Mouse (Mus musculus) limb, embryonic 14.5 days (tissue): ENCODE measurements around the gene Morc4. TPM values are rescaled to one million over a fixed set of nuclear protein-coding genes. Genes with fewer than 3 reads are reported as not detected.
A peak's percentile ranks its signal among the peaks of the same experiment; 100 is the strongest.

Source experiments
- ATAC-seq: fragments of 200-750 bp; cut with Nextera tagmentation; 2 replicates; pipeline ENCODE4 v1.8.0; 2017; ENCODE audit warnings: low read depth, moderate number of reproducible peaks, moderate TSS enrichment; ENCODE audit not compliant: low FRiP score
- DNase-seq: peaks from one replicate; pipeline ENCODE4 v3.0.0-alpha.2; 2015; ENCODE audit warnings: low spot score
- H3K27ac ChIP-seq: fragments of 300-500 bp; sonication (generic); replicated peaks from 2 replicates; pipeline ENCODE4 v1.5.1; 2014; ENCODE audit warnings: low read depth, mild to moderate bottlenecking, low read length, moderate library complexity, mixed read lengths
- H3K27me3 ChIP-seq: fragments of 300-500 bp; sonication (generic); 2 replicates; pipeline ENCODE4 v1.6.1; 2014; ENCODE audit warnings: low read length, mixed read lengths; ENCODE audit not compliant: control insufficient read depth, insufficient read depth
- H3K36me3 ChIP-seq: fragments of 300-500 bp; sonication (generic); 2 replicates; pipeline ENCODE4 v1.6.1; 2014; ENCODE audit warnings: mild to moderate bottlenecking, low read length, moderate library complexity, mixed read lengths; ENCODE audit not compliant: control insufficient read depth, insufficient read depth
- H3K4me1 ChIP-seq: fragments of 300-500 bp; sonication (generic); 2 replicates; pipeline ENCODE4 v1.6.1; 2014; ENCODE audit warnings: antibody characterized with exemption, low read length, mixed read lengths; ENCODE audit not compliant: control insufficient read depth, insufficient read depth
- H3K4me2 ChIP-seq: fragments of 300-500 bp; sonication (generic); replicated peaks from 2 replicates; pipeline ENCODE4 v1.6.1; 2014; ENCODE audit warnings: low read depth, mild to moderate bottlenecking, low read length, moderate library complexity; ENCODE audit not compliant: severe bottlenecking
- H3K4me3 ChIP-seq: fragments of 300-500 bp; sonication (generic); replicated peaks from 2 replicates; pipeline ENCODE4 v1.5.1; 2014; ENCODE audit warnings: low read length
- H3K9ac ChIP-seq: fragments of 300-500 bp; sonication (generic); 2 replicates; pipeline ENCODE4 v1.6.1; 2014; ENCODE audit warnings: mild to moderate bottlenecking, low read depth, low read length, moderate library complexity; ENCODE audit not compliant: severe bottlenecking
- H3K9me3 ChIP-seq: fragments of 300-500 bp; sonication (generic); 2 replicates; pipeline ENCODE4 v1.6.1; 2016; ENCODE audit warnings: low read length; ENCODE audit not compliant: control insufficient read depth
- POLR2A ChIP-seq: fragments of 200-500 bp; IDR thresholded peaks from 2 replicates; pipeline ENCODE4 v1.8.0; 2012; ENCODE audit warnings: inconsistent platforms, mild to moderate bottlenecking, moderate library complexity, borderline replicate concordance; ENCODE audit not compliant: insufficient read depth, insufficient read length; ENCODE audit errors: extremely low read depth
- WGBS: fragments of 180-500 bp; shearing (Covaris S2); extraction: QIAGEN DNeasy Blood & Tissue Kit; methylation state at CpG from one replicate; pipeline ENCODE4 v1.1.7; 2014; 5-methylcytosine and 5-hydroxymethylcytosine counted together
- polyA plus RNA-seq, 2 experiments: library from polyadenylated mRNA; depleted of rRNA in 1 of 2; stranded (reverse) in 1 of 2; unstranded in 1 of 2; fragments of >200 nt; fragmentation: Nextera tagmentation in 1 of 2; extraction: Ambion mirVana in 1 of 2; gene quantifications; 2 replicates each; pipeline versions ENCODE4 v1.2.1 to v1.2.3; 2012 to 2014

The Morc4 gene
- polyA plus RNA-seq, 2 experiments: 21.8 to 31.0 TPM

GRCm38 (mm10) chrX:139796037-139796436, 75.4 kb downstream of the Morc4 start:
- Histone ChIP-seq H3K4me3 (no peak overlapping the region), H3K9me3 (no peaks in the 10 kb centered on the region), H3K9ac (no peak overlapping the region), H3K4me2 (no peak overlapping the region), H3K36me3 (no peaks in the 10 kb centered on the region), H3K27ac (no peak overlapping the region), H3K27me3 (no peaks in the 10 kb centered on the region), H3K4me1 (no peaks in the 10 kb centered on the region)
- 88% methylated on average over 6 of the region's 6 CpGs for WGBS
- ATAC-seq (no peak), DNase-seq (no peak)
- TF ChIP-seq POLR2A: no peak

GRCm38 (mm10) chrX:139794072-139794845, 77.2 kb downstream of the Morc4 start:
- Histone ChIP-seq H3K27me3 (no peaks in the 10 kb centered on the region), H3K4me3 (no peak overlapping the region), H3K9ac (no peak overlapping the region), H3K27ac (no peak overlapping the region), H3K36me3 (no peaks in the 10 kb centered on the region), H3K9me3 (no peaks in the 10 kb centered on the region), H3K4me2 (no peak overlapping the region), H3K4me1 (no peaks in the 10 kb centered on the region)
- DNase-seq: no peak
- WGBS: 84% methylated on average over 7 of the region's 7 CpGs
- TF ChIP-seq POLR2A: no peak
- ATAC-seq: no peak

GRCm38 (mm10) chrX:139785764-139786163, 85.7 kb downstream of the Morc4 start:
- no peak overlapping the region for H3K4me2 ChIP-seq
- H3K9ac ChIP-seq: no peak overlapping the region
- no peak overlapping the region for H3K4me3 ChIP-seq
- H3K36me3 ChIP-seq: no peaks in the 10 kb centered on the region
- DNase-seq (no peak), ATAC-seq (no peak)
- no peak for TF ChIP-seq POLR2A
- 38% methylated on average over 1 of the region's 1 CpGs for WGBS
- H3K4me1 ChIP-seq: no peaks in the 10 kb centered on the region
- H3K27ac ChIP-seq: no peak overlapping the region
- H3K27me3 ChIP-seq: no peaks in the 10 kb centered on the region; the same call in 1 of the 2 replicates
- H3K9me3 ChIP-seq: no peaks in the 10 kb centered on the region

GRCm38 (mm10) chrX:139783045-139783422, 88.4 kb downstream of the Morc4 start:
- Histone ChIP-seq H3K9me3 (no peaks in the 10 kb centered on the region), H3K4me1 (no peaks in the 10 kb centered on the region), H3K4me3 (no peak overlapping the region), H3K4me2 (no peak overlapping the region), H3K27me3 (no peaks in the 10 kb centered on the region; the same call in 1 of the 2 replicates), H3K36me3 (no peaks in the 10 kb centered on the region), H3K9ac (no peak overlapping the region), H3K27ac (no peak overlapping the region)
- DNase-seq (peak; percentile 31), ATAC-seq (no peak; the same call in 1 of the 2 replicates)
- no peak for TF ChIP-seq POLR2A
- 58% methylated on average over 3 of the region's 3 CpGs for WGBS

- no peak within 1 kb of the TSS for H3K4me2 ChIP-seq
- no peak for ATAC-seq
- no peaks in the 10 kb centered on the region for H3K9me3 ChIP-seq
- H3K9ac ChIP-seq: no peak within 1 kb of the TSS
- no peak within 1 kb of the TSS for H3K27ac ChIP-seq
- no peak for TF ChIP-seq POLR2A
- no peaks in the 10 kb centered on the region for H3K36me3 ChIP-seq
- no peaks in the 10 kb centered on the region for H3K4me1 ChIP-seq
- WGBS: 42% methylated on average over 6 of the region's 6 CpGs
- no peaks in the 10 kb centered on the region; the same call in 1 of the 2 replicates for H3K27me3 ChIP-seq
- H3K4me3 ChIP-seq: no peak within 1 kb of the TSS
- DNase-seq: no peak
Observed at GRCm38 (mm10) chrX:139782278-139783044, 89.0 kb downstream of the Morc4 start, which contains the start of gene Ripply1. TSS of gene Ripply1 (minus strand) at chrX:139782353.
